Mouse (Mus musculus) hindlimb bud, embryonic 11.5 days (tissue): Measurements from ENCODE around the gene Lin54.
A peak's percentile ranks its signal among the peaks of the same experiment; 100 is the strongest.

ENCODE experiments used
- DNase-seq: peaks from one replicate; pipeline ENCODE4 v3.0.0-alpha.2; 2012; ENCODE audit warnings: low read depth, low spot score; ENCODE audit errors: extremely low spot score

Lin54 gene

DNA sequence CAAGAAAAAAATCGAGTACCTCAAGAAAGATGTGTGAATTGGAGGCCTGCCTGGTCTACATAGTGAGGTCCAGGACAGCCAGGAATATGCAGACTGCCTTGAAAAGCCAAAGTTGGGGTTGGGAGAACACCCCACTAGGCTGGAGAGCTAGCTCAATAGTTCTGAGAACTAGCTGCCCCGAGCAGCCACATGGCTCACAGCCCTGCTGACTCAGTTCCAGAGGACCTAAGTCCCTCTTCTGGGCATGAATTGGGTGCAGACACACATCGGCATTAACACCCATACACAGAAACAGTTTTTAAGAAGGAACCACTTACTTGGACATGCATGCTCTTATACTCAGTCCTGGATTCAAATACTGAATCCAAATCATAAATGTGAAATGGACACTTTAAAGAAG is 76.2 kb downstream of the Lin54 start:
- no peak for DNase-seq

DNA sequence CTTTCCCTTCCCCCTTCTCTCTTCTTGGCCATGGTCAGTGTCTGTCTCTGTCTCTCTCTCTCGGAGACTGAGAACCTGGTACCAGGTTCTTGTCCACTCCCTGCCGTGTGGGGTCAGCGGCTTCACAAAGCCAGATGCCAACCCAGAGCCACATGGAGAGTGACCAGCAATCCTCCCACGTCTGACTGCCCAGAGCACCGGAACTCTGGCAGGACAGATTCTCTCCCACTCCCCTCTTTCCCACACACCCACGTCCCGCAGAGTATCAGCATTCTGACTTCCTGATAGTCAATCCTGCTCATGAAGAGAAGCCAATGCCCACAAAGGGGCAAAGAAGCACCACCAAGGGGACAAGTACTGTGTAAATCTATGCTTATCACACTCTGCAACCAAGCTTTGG is 76.8 kb downstream of the Lin54 start:
- no peak for DNase-seq

GRCm38 (mm10) chr5:100418861-100419260 is 81.6 kb downstream of the Lin54 start:
- DNase-seq = no peak

- no peak for DNase-seq
Observed at GRCm38 (mm10) chr5:100418077-100418476, 82.4 kb downstream of the Lin54 start.

GRCm38 (mm10) chr5:100415761-100416590 is 84.5 kb downstream of the Lin54 start, which contains the start of gene Sec31a:
TSS of gene Sec31a (minus strand) at chr5:100416234.
- DNase-seq = peak; percentile 79

DNA sequence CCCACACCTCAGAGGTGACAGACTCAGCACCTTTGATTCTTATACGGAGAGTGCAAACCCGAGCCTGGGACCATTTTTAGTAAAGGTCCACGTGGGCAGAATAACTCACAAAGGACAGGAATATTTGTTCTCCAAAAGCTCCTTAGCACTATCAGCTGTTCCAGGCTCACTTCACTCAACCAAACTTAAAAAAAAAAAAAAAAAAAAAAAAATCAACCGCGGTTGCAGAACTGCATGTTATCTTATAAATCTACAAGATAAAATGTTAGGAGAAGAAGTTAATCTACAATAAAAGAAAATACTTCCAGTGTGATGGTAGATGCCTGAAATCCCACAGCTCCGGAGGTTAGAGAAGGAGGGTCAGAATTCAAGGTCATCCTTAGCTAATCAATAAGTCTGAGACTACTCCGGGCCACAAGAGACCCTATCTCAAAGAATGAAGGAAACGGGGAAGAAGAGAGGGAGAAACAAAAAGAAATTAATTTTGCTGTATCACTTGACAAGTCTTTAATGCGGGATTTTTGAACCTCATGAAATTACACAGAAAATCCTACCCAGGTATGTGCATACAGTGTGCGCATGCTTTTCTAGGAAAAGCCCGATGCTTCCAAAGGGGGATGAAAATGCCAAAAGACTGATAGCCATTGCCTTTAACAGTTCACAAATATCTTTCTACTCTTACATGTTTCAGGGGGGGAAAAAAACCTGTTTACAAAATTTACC is 85.8 kb downstream of the Lin54 start:
- no peak for DNase-seq

DNA sequence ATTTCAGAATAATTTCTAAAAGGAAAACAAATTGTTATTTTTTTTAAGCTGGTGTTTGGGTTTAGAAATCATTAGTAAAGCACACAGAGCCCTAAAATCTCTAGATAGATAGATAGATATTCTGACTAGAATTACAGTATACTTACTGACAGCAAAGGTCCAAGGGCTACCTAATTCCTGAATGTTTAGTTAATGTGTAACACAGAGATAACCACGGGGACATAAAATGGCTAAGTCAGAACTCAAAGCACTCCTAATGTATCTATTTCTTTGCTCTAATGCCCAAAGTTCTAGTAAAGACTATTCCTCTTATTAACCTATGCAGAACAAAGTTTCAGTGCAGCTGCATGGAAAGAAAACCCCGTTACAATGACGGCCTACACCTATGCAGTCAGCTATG is 87.6 kb downstream of the Lin54 start:
- no peak for DNase-seq

DNA sequence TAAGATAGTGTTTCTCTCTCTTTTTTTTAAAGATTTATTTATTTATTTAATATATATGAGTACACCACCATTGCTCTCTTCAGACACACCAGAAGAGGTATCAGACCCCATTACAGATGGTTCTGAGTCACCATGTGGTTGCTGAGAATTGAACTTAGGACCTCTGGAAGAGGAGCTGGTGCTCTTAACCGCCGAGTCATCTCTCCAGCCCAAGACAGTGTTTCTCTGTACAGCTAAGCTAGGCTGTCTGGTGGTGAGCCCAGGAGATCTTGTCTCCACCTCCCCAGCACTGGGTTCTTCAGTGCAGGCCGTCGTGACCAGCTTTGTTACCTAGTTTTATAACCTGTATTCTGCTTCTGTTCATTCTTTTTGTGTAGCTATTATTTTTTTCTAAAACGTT is 90.2 kb downstream of the Lin54 start:
- no peak for DNase-seq

- DNase-seq = no peak
Observed at GRCm38 (mm10) chr5:100408485-100408884, 92.0 kb downstream of the Lin54 start.

GRCm38 (mm10) chr5:100396753-100397152 is 103.7 kb downstream of the Lin54 start:
- no peak for DNase-seq

- no peak for DNase-seq
Observed at GRCm38 (mm10) chr5:100393681-100394080, 106.8 kb downstream of the Lin54 start.

DNA sequence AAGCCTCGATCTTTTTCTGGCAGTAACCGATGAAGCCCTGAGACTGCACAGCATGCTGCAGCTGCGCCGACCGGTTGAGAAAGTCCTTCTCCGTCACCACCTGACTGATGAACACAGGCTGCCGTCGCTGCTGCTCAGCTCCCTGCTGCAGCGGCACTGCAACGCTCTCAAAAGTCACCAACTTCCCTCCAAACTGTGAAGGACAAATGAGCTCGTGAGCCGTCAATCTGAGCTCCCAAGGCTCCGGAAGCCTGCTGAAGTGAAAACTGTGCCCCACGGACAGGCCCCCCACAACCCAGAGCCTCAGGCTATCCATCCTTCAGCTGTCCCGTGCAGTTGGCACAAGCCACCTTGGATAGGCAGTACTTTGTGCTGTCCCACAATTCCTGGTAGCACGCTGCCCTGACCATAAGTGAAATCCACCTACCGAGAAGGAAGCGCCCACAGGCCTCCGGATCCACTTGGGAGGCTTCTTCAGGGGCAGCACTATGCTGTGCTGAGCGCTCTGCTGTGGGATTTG is 107.9 kb downstream of the Lin54 start:
- DNase-seq = no peak
